In the genomic region with DNA sequence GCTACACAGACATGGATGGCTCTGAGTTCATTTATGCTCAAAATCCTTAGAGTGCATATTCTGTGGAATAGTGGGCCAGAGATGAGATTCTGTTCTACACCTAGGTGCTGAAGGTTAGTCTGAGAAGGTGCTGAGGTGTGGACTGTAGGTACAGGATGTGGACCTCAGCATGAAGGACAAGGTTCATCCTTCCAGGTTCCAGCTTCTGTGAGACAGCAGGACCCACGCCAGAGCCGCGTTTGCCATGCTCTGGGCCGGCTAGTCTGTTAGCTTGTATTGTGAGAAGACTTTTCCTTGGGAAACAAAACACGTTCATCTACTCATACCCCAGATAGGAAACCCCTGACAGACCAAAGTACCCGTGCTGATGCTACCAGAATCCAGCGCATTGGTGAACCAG, we compare ENCODE assay signal across 32 mouse cellular contexts. TPM values are rescaled to one million over a fixed set of nuclear protein-coding genes. Genes with fewer than 3 reads are reported as not detected.
DNase-seq lines count a peak whose midpoint lies in the region; ATAC-seq and TF ChIP-seq lines count a peak whose summit lies in the region.
"Had no signal": no experiment of that assay in that cellular context is flagged by ENCODE, and none has a peak within 500 bp of the region (broad histone marks: within the 10 kb centered on the region; RNA-seq: fewer than 3 reads in every experiment).

No protein-coding gene starts in this region.

- H3K9ac ChIP-seq in kidney, embryonic 16.5 days (replicated peaks; ENCODE audit: low read length) = no peak overlapping the region
- H3K9ac ChIP-seq in kidney, embryonic 15.5 days = no peak overlapping the region
- H3K9ac ChIP-seq: forebrain, postnatal 0 days; heart, embryonic 13.5 days; hindbrain, embryonic 14.5 days had no signal

- no peaks in the 10 kb centered on the region for H3K9me3 ChIP-seq in kidney, embryonic 16.5 days (ENCODE audit: low read length)
- no peaks in the 10 kb centered on the region for H3K9me3 ChIP-seq in kidney, embryonic 15.5 days (replicated peaks)
- H3K9me3 ChIP-seq: heart, embryonic 10.5 days; heart, embryonic 13.5 days had no signal

- H3K4me1 ChIP-seq in kidney, embryonic 16.5 days (ENCODE audit: insufficient read depth, low read length) = peaks cover 45% of the 10 kb centered on the region
- H3K4me1 ChIP-seq in kidney, embryonic 15.5 days = peaks cover 55% of the 10 kb centered on the region
- peaks cover 17% of the 10 kb centered on the region for H3K4me1 ChIP-seq in embryonic fibroblast, embryonic 13.5 days (ENCODE audit: control insufficient read depth, insufficient read depth, low read length)

- no peak overlapping the region for H3K4me3 ChIP-seq in kidney, embryonic 16.5 days (ENCODE audit: low read length)
- no peak overlapping the region for H3K4me3 ChIP-seq in kidney, embryonic 15.5 days (replicated peaks)
- H3K4me3 ChIP-seq in embryonic fibroblast, embryonic 13.5 days (ENCODE audit: insufficient read depth, low read length) = no peak overlapping the region
- H3K4me3 ChIP-seq: heart, embryonic 10.5 days; heart, embryonic 13.5 days had no signal

- H3K4me2 ChIP-seq in kidney, embryonic 16.5 days (replicated peaks; ENCODE audit: low read depth, low read length) = no peak overlapping the region
- no peak overlapping the region for H3K4me2 ChIP-seq in kidney, embryonic 15.5 days
- H3K4me2 ChIP-seq: heart, embryonic 13.5 days; hindbrain, embryonic 14.5 days had no signal

- peak; percentile 77 for DNase-seq in kidney, adult 11 months
- DNase-seq in kidney, adult 8-10 months = peak; percentile 80 to 81
- DNase-seq in kidney, postnatal 14 days = peak; percentile 57
- DNase-seq in gastrocnemius, adult 18-20 months (ENCODE audit: low spot score) = no peak
- DNase-seq in layer of hippocampus, postnatal 36 days = no peak
- DNase-seq: adrenal gland, postnatal 10 days; adrenal gland, postnatal 36 days; cerebellum, adult 18-20 months; cerebellum, adult 9-10 months; cerebellum, postnatal 14 days; forebrain, postnatal 0 days; gastrocnemius, postnatal 25 days; heart, adult 18-20 months; heart, postnatal 14 days; heart, postnatal 4 days had no signal

- no peak for TF ChIP-seq POLR2A in embryonic fibroblast, embryonic 13.5 days (IDR thresholded peaks at IDR 0.05; ENCODE audit: low read depth, low read length)

- 92% methylated on average over 7 of the region's 7 CpGs for WGBS in kidney, embryonic 16.5 days
- 92% methylated on average over 7 of the region's 7 CpGs for WGBS in kidney, embryonic 15.5 days

- H3K27ac ChIP-seq in kidney, embryonic 16.5 days (ENCODE audit: low read length) = no peak overlapping the region
- no peak overlapping the region; the same call in 1 of the 2 replicates for H3K27ac ChIP-seq in kidney, embryonic 15.5 days
- H3K27ac ChIP-seq in embryonic fibroblast, embryonic 13.5 days (ENCODE audit: insufficient read depth, low read length) = peak overlapping the region; percentile 39; the same call in 1 of the 2 replicates
- H3K27ac ChIP-seq: heart, embryonic 10.5 days; heart, embryonic 13.5 days; hindbrain, embryonic 14.5 days had no signal

- ATAC-seq in kidney, embryonic 16.5 days (ENCODE audit: low FRiP score, low TSS enrichment) = no peak
- ATAC-seq in kidney, embryonic 15.5 days (replicated peaks; ENCODE audit: low FRiP score) = no peak
- ATAC-seq: forebrain, embryonic 14.5 days; forebrain, postnatal 0 days had no signal

- H3K27me3 ChIP-seq in kidney, embryonic 16.5 days (ENCODE audit: insufficient read depth, low read length) = no peaks in the 10 kb centered on the region
- H3K27me3 ChIP-seq in kidney, embryonic 15.5 days = no peaks in the 10 kb centered on the region
- H3K27me3 ChIP-seq: heart, embryonic 13.5 days had no signal

- TF ChIP-seq CTCF in embryonic fibroblast, embryonic 13.5 days (IDR thresholded peaks at IDR 0.05; ENCODE audit: borderline replicate concordance, insufficient read depth, low read length) = no peak

- peaks cover 75% of the 10 kb centered on the region for H3K36me3 ChIP-seq in kidney, embryonic 16.5 days (ENCODE audit: insufficient read depth, low read length)
- peaks cover 93% of the 10 kb centered on the region for H3K36me3 ChIP-seq in kidney, embryonic 15.5 days

RNA-seq across cellular contexts. Expression of a gene that starts 8.6 kb away (rescaled TPM):
- polyA plus RNA-seq in kidney, embryonic 16.5 days (2015; fragmentation: Nextera tagmentation; extraction: Ambion mirVana) = 174 and 175 TPM in 2 replicates
- polyA plus RNA-seq in kidney, embryonic 15.5 days (2015; fragmentation: Nextera tagmentation; extraction: Ambion mirVana) = 134 and 144 TPM in 2 replicates
- 219 and 222 TPM in 2 replicates for polyA plus RNA-seq in embryonic fibroblast, embryonic 13.5 days (2011; ENCODE audit: insufficient read length, low read depth, missing spikeins)
- total RNA-seq in gastrocnemius, adult 18-20 months (2021) = 10 to 100 TPM; 10.8 to 13.2 TPM
- 10 to 100 TPM; 38.5 to 42.1 TPM for total RNA-seq in layer of hippocampus, postnatal 36 days (2021)

RNA-seq across cellular contexts. Expression of a gene that starts 33.1 kb away (rescaled TPM):
- not detected in 2 replicates for polyA plus RNA-seq in kidney, embryonic 16.5 days (2015; fragmentation: Nextera tagmentation; extraction: Ambion mirVana)
- polyA plus RNA-seq in kidney, embryonic 15.5 days (2015; fragmentation: Nextera tagmentation; extraction: Ambion mirVana) = not detected in 2 replicates
- polyA plus RNA-seq in embryonic fibroblast, embryonic 13.5 days (2011; ENCODE audit: insufficient read length, low read depth, missing spikeins) = not detected in 2 replicates
- total RNA-seq in gastrocnemius, adult 18-20 months (2021) = not detected
- total RNA-seq in layer of hippocampus, postnatal 36 days (2021) = not detected
- total RNA-seq: adrenal gland, adult 18-20 months; adrenal gland, postnatal 10 days; adrenal gland, postnatal 36 days; ES-E14; forebrain, postnatal 0 days; gastrocnemius, adult 8-10 months; gastrocnemius, postnatal 25 days; heart, adult 18-20 months; heart, postnatal 14 days; heart, postnatal 4 days had no signal
- polyA plus RNA-seq: embryonic facial prominence, embryonic 11.5 days; embryonic facial prominence, embryonic 14.5 days; forebrain, embryonic 11.5 days; forebrain, embryonic 14.5 days; forebrain, postnatal 0 days; frontal cortex, adult 2 months; gonadal fat pad, adult 2 months; heart, embryonic 10.5 days; heart, embryonic 13.5 days; heart, embryonic 16.5 days; hindbrain, embryonic 11.5 days; hindbrain, embryonic 14.5 days had no signal

Comparison
In these comparisons a context has a peak if more than half of its experiments do, and no peak if none do; other contexts are left out.
1. DNase-seq: peak in kidney, adult 11 months (single experiment), kidney, adult 8-10 months (2 of 2) and kidney, postnatal 14 days (single experiment); none in gastrocnemius, adult 18-20 months (single experiment) and layer of hippocampus, postnatal 36 days (0 of 2).